Mouse (Mus musculus): ENCODE measurements around the gene C330021F23Rik. TPM values are rescaled to one million over a fixed set of nuclear protein-coding genes. Genes with fewer than 3 reads are reported as not detected.
A peak's percentile ranks its signal among the peaks of the same experiment; 100 is the strongest.
"Not testable (repeated sequence)": the region's sequence is repeated elsewhere in the genome, so short reads cannot be mapped to it uniquely, and the experiment has no call there.

C330021F23Rik gene
- polyA plus RNA-seq, 1 experiment from 2014 or later = 0.54 TPM

DNA sequence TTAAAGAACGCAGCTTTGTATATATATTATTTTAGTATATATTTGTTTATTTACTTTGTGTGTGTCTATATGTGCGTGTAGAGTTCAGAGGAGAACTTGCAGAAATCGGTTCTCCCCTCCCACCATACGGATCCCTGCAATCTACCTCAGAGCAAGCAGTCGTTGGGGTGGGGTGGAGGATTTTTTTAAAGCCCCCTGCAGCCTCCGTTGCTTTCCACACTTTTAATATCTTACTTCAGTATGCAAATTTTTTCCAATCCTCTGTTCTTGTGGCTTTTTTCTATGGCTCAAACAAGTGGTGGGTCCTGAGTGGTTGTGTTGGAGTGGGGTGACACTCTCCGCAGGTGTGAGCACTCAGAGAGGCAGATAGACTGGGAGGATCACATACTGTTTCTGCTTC lies 588 bp downstream of the C330021F23Rik start:
- H3K4me1 ChIP-seq (replicated peaks) = peaks cover 7% of the 10 kb centered on the region; the same call in 1 of the 2 replicates
- H3K36me3 ChIP-seq = no peaks in the 10 kb centered on the region
- H3K4me3 ChIP-seq = no peak overlapping the region
- H3K9ac ChIP-seq = no peak overlapping the region
- H3K27ac ChIP-seq (replicated peaks) = no peak overlapping the region
- WGBS = 9% methylated on average over 7 of the region's 7 CpGs
- no peaks in the 10 kb centered on the region for H3K9me3 ChIP-seq
- H3K4me2 ChIP-seq = peak overlapping the region; percentile 43
- no peaks in the 10 kb centered on the region for H3K27me3 ChIP-seq
- no peak for ATAC-seq (ENCODE audit: low FRiP score, low read depth)

DNA sequence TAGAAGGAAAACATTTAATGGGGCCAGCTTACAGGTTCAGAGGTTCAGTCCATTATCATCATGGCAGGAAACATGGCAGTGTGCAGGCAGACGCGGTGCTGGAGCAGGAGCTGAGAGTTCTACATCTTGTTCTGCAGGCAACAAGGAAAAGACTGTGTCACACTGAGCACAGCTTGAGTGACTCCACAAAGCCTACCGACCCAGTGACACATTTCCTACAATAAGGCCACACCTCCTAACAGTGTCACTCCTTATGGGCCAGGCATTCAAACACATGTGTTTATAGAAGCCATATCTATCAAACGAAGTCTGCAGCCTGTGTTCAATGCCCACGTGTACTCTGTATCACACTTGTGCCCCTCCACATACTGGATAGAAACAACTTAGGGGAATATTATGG lies 2.0 kb downstream of the C330021F23Rik start:
- 89% methylated on average over 5 of the region's 5 CpGs for WGBS
- no peaks in the 10 kb centered on the region for H3K27me3 ChIP-seq
- no peak overlapping the region for H3K4me2 ChIP-seq
- H3K36me3 ChIP-seq = no peaks in the 10 kb centered on the region
- peaks cover 7% of the 10 kb centered on the region; the same call in 1 of the 2 replicates for H3K4me1 ChIP-seq (replicated peaks)
- no peaks in the 10 kb centered on the region for H3K9me3 ChIP-seq
- no peak overlapping the region for H3K9ac ChIP-seq
- H3K4me3 ChIP-seq = no peak overlapping the region
- no peak for ATAC-seq (ENCODE audit: low FRiP score, low read depth)
- H3K27ac ChIP-seq (replicated peaks) = no peak overlapping the region

DNA sequence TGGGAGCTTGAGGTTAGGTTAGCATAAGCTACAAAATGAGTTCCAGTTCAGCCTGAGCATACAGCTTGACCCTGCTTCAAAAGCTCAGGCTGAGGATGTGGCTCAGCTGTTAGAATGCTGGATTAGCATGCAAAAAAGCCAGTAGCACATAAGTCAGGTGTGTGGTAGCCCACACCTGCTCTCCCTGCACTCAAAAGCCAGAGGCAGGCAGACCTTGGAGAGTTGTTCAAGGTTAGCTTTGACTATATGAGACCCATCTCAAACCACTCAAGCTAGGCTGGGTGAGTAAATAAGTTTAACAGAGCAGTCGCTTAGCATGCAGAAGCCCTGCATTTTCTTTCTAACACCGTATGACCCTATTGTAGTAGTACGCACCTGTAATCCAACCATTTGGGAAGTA lies 6.8 kb downstream of the C330021F23Rik start:
- no peaks in the 10 kb centered on the region for H3K4me1 ChIP-seq (replicated peaks)
- WGBS = 94% methylated on average over 3 of the region's 3 CpGs
- H3K9me3 ChIP-seq = no peaks in the 10 kb centered on the region
- H3K27me3 ChIP-seq = no peaks in the 10 kb centered on the region
- no peak overlapping the region for H3K27ac ChIP-seq (replicated peaks)
- H3K4me2 ChIP-seq = no peak overlapping the region
- H3K4me3 ChIP-seq = no peak overlapping the region
- no peaks in the 10 kb centered on the region for H3K36me3 ChIP-seq
- no peak for ATAC-seq (ENCODE audit: low FRiP score, low read depth)
- no peak overlapping the region for H3K9ac ChIP-seq

DNA sequence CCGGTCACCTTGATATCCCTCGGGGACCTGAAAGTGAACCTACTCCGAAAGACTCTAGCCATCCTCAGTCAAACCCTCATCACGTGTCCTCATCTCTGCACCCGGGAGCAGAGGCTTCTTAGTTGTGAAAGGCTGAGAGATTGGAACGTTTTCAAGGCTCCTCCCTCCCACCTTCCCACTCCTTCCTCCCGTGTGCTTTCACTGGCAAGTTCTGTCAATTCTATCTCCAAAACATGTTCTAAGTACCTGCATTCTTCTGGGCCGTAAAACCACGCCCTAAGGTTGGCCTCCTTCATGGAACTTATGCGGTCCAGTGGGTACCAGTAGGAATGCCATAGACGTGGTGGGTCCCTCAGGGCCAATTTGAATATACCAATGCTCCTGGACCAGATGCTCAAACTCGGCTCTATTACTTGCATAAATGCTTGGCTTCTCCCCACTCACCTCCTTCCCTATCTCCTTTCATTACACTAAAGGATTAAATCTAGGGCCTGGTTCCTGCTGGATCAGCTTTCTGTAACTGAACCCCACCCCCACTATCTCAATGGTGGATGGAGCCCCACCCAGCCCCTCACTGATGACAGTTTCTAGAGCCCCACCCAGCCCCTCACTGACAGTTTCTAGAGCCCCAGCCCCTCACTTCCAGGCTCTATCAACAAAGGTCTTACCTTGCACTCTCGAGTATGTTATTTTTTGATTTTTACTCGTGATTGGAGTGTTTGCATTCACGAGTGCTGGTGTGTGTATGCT lies 8.6 kb downstream of the C330021F23Rik start:
- H3K4me3 ChIP-seq = no peak overlapping the region
- no peaks in the 10 kb centered on the region for H3K36me3 ChIP-seq
- H3K4me1 ChIP-seq (replicated peaks) = no peaks in the 10 kb centered on the region
- no peak overlapping the region for H3K9ac ChIP-seq
- no peak overlapping the region for H3K27ac ChIP-seq (replicated peaks)
- no peak overlapping the region for H3K4me2 ChIP-seq
- WGBS = 76% methylated on average over 15 of the region's 15 CpGs
- no peaks in the 10 kb centered on the region for H3K27me3 ChIP-seq
- ATAC-seq (ENCODE audit: low FRiP score, low read depth) = no peak
- no peaks in the 10 kb centered on the region for H3K9me3 ChIP-seq

DNA sequence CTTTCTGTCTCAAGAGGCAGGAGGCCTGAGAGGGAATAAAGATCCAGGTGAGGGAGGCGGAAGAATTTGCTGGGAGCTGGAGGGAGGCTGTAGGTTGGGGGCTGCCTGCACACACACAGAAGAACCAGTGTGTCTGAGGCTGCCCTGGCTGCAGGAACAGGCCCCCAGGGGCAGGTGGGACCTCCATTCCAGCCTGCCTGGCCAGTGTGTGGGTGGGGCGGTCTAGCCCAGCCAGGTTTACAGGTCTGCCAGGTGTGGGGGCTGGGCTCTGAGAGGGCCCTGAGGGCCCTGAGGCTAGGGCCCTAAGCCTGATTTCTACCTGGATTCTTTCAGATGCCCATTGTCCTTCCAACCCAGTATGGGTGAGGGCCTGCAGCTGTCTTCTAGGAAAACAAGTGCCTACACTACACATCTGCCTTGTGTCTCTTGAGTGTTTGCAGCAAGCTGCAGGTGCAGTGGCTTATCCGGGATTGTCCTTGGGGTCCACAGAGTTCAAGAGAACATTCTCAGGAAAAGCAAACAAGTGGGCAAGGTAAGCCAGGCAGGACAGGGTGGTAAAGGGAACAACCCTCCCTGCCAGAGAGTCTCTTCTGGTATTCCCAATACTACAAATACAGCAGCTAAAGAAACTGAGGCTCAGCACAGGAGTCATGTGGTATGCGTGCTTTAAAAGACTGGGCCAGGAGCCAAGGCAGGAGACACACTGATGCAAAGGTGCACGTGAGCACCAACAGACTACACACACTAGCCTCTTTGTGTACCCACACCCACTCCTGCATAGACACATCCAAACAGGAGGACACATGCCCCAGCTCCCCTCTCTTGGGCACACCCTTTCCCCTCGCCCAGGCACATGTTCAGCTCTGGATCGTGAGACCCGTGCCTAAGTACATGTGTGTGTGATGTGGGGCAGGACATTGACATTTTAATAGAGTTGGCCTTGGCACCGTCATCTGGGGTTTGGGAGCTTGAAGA lies 11.9 kb downstream of the C330021F23Rik start:
- Histone ChIP-seq H3K36me3 (no peaks in the 10 kb centered on the region), H3K9me3 (no peaks in the 10 kb centered on the region), H3K27me3 (no peaks in the 10 kb centered on the region), H3K9ac (no peak overlapping the region), H3K4me3 (no peak overlapping the region), H3K27ac (replicated peaks) (no peak overlapping the region), H3K4me1 (replicated peaks) (no peaks in the 10 kb centered on the region), H3K4me2 (no peak overlapping the region)
- 88% methylated on average over 9 of the region's 9 CpGs for WGBS
- no peak for ATAC-seq (ENCODE audit: low FRiP score, low read depth)

DNA sequence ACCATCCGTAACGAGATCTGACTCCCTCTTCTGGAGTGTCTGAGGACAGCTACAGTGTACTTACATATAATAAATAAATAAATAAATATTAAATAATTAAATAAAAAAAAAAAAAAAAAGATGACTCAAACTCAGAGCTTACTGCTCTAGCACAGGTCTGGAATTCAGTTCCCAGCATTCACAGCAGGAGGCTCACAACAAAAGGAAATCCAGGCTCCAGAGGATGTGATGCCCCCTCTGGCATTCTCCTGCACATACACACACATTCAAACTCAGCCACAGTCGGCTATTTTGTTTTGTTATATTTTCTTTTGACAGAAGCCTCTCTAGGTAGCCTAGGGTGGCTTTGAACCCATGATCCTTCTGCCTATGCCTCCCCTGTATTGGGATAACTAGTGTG lies 14.2 kb downstream of the C330021F23Rik start:
- 97% methylated on average over 3 of the region's 3 CpGs for WGBS
- H3K4me2 ChIP-seq; H3K36me3 ChIP-seq; H3K9me3 ChIP-seq; H3K4me1 ChIP-seq (replicated peaks); H3K9ac ChIP-seq; ATAC-seq (ENCODE audit: low FRiP score, low read depth); H3K27me3 ChIP-seq; H3K27ac ChIP-seq (replicated peaks); H3K4me3 ChIP-seq: not testable (repeated sequence)

DNA sequence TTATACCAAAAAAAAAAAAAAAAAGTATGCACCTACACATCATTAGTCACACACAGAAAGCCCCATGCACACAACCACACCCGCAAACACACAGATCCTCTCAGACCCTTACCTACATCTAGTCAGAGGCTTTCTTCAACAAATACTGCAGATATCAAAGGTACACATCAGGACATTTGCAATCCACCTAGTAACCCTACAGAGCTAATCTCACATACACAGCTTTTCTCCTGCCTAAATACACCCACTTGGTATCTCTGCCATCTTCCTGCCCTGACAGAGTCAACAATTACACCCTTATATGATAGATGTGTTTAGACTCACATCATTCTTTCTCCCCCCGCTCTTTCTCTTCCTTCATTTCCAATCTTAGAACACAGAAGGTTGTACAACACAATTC lies 18.7 kb downstream of the C330021F23Rik start:
- Histone ChIP-seq H3K9ac (no peak overlapping the region), H3K4me1 (replicated peaks) (no peaks in the 10 kb centered on the region; the same call in 1 of the 2 replicates), H3K9me3 (no peaks in the 10 kb centered on the region), H3K27ac (replicated peaks) (no peak overlapping the region), H3K36me3 (no peaks in the 10 kb centered on the region), H3K27me3 (no peaks in the 10 kb centered on the region), H3K4me2 (no peak overlapping the region; the same call in 1 of the 2 replicates), H3K4me3 (no peak overlapping the region)
- no peak for ATAC-seq (ENCODE audit: low FRiP score, low read depth)
- 98% methylated on average over 2 of the region's 2 CpGs for WGBS

DNA sequence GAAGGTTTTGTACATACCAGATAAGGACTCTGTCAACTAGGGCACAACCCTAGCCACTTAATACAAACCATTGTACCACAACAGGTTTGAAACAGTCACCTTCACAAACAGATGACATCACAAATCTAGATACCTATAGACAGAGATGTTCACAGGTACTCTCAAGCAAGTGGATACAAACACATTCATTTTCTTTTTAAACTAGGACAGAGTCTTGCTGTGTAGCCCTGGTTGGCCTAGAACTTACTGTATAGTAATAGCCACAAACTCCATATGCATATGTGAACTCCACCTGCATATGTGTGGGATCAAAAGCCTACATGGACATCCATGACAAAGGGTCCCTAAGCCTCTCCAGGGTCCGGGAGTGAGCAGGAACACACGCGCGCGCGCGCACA lies 19.2 kb downstream of the C330021F23Rik start, which contains the start of gene Camsap3:
TSS of gene Camsap3 (plus strand) at position 301 of the 398 bp plus-strand sequence.
- Histone ChIP-seq H3K4me2 (peak within 1 kb of the TSS; percentile 67), H3K36me3 (no peaks in the 10 kb centered on the region), H3K27ac (replicated peaks) (peak within 1 kb of the TSS; percentile 87), H3K9ac (peak within 1 kb of the TSS; percentile 94), H3K4me3 (peak within 1 kb of the TSS; percentile 91), H3K4me1 (replicated peaks) (no peaks in the 10 kb centered on the region; the same call in 1 of the 2 replicates), H3K9me3 (no peaks in the 10 kb centered on the region), H3K27me3 (no peaks in the 10 kb centered on the region)
- no peak; the same call in 1 of the 2 replicates for ATAC-seq (ENCODE audit: low FRiP score, low read depth)
- WGBS = 2% methylated on average over 7 of the region's 7 CpGs

DNA sequence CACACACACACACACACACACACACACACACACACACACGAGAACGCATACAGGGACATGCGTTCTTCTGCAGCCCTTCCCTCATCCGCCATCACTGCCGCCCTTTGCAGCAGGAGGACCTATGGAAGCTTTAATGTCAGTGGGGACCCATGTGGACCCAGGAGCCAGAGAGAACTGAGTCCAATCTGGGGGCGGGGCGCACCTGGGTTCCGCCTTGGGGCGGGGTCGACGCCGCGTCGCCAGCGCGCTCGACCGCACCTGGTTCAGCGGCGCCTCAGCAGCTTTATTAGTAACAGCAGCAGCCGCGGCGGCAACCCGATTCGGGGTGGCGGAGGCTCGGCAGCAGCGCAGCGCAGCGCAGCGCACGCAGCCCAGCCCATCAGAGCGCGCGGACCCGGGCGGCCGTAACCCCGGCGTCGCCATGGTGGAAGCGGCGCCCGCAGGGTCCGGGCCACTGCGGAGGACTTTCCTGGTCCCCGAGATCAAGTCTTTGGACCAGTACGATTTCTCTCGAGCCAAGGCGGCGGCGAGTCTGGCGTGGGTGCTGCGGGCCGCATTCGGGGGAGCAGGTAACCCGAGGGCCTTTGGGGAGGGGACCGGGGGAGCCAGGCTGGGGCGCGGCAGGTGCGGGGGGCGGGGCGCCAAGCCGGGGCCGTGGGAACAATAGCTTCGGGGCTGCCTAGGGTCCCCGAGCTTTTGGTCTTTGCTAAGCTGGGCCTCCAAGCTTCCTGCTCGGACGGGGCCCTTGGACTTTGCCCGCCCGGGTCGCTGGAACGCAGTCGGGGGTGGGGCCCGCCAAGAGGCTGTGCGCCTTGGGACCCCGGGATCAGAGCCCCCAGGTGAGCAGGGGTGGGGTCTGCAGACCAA lies 19.8 kb downstream of the C330021F23Rik start:
- H3K36me3 ChIP-seq = no peaks in the 10 kb centered on the region
- peak overlapping the region; percentile 67 for H3K4me2 ChIP-seq
- peak overlapping the region; percentile 87 for H3K27ac ChIP-seq (replicated peaks)
- H3K9ac ChIP-seq = peak overlapping the region; percentile 94
- ATAC-seq (ENCODE audit: low FRiP score, low read depth) = peak; percentile 84
- peak overlapping the region; percentile 91 for H3K4me3 ChIP-seq
- no peaks in the 10 kb centered on the region for H3K9me3 ChIP-seq
- no peaks in the 10 kb centered on the region; the same call in 1 of the 2 replicates for H3K4me1 ChIP-seq (replicated peaks)
- no peaks in the 10 kb centered on the region for H3K27me3 ChIP-seq
- WGBS = under 1% methylated on average over 74 of the region's 77 CpGs

DNA sequence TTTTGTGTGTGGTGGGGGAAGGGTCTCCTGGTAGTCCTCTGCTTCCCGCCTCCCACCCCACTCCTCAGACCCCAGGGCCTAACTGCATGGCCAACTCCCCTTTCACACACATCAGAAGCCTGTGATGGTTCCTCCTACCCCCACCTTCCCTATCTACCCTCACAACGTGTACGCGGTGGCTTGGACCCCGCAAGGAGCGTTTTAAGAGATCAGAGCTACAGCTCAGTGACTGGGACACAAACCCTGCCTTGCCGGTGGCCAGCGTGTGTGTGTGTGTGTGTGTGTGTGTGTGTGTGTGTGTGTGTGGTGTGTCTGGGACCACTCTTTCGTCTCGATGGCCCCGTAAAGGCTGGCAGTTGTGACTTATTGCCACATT lies 20.5 kb downstream of the C330021F23Rik start:
- ATAC-seq (ENCODE audit: low FRiP score, low read depth) = peak; percentile 68
- H3K27me3 ChIP-seq = no peaks in the 10 kb centered on the region
- 2% methylated on average over 11 of the region's 11 CpGs for WGBS

DNA sequence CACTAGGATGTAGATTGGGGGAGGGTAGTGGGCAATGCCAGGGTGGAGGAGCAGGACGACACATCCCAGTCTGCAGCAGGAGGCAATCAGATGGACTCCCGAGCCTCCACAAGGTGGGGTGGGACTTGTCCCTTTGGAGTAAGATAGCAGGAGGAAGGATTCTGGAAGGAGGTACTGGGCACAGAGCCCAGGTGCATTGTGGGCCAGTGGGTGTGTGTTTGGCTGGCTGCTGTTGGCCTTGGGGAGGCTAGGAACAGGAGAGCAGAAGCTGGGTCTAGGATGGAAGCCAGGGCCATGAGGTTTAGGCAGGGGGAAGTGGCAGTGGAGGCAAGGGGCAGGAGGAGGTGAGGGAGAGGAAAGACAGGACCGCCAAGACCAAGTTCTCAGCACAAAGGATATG lies 25.7 kb downstream of the C330021F23Rik start:
- no peak overlapping the region for H3K27ac ChIP-seq (replicated peaks)
- H3K9ac ChIP-seq = no peak overlapping the region
- 65% methylated on average over 3 of the region's 3 CpGs for WGBS
- H3K27me3 ChIP-seq = no peaks in the 10 kb centered on the region
- no peak overlapping the region for H3K4me2 ChIP-seq
- H3K9me3 ChIP-seq = no peaks in the 10 kb centered on the region
- ATAC-seq (ENCODE audit: low FRiP score, low read depth) = no peak
- H3K4me1 ChIP-seq (replicated peaks) = peaks cover 14% of the 10 kb centered on the region
- H3K4me3 ChIP-seq = no peak overlapping the region
- H3K36me3 ChIP-seq = peaks cover 7% of the 10 kb centered on the region; the same call in 1 of the 2 replicates

More for the DNA sequence above, 20.5 kb downstream of the C330021F23Rik start:
- Histone ChIP-seq H3K9me3 (no peaks in the 10 kb centered on the region), H3K27ac (replicated peaks) (peak overlapping the region; percentile 87), H3K4me1 (replicated peaks) (peaks cover 6% of the 10 kb centered on the region), H3K9ac (peak overlapping the region; percentile 94), H3K4me2 (peak overlapping the region; percentile 67), H3K4me3 (peak overlapping the region; percentile 91), H3K36me3 (no peaks in the 10 kb centered on the region)

Measured in hindbrain, embryonic 15.5 days (tissue).